Mouse (Mus musculus) thymus, postnatal 25 days (tissue): Measurements from ENCODE around the gene Pram1.

Experiments
- DNase-seq: peaks from one replicate; pipeline ENCODE4 v3.0.0; 2022

Pram1 gene

GRCm38 (mm10) chr17:33673837-33674236, 36.0 kb downstream of the Pram1 start:
- no peak for DNase-seq

GRCm38 (mm10) chr17:33675452-33675851, 37.6 kb downstream of the Pram1 start:
- no peak for DNase-seq

DNA sequence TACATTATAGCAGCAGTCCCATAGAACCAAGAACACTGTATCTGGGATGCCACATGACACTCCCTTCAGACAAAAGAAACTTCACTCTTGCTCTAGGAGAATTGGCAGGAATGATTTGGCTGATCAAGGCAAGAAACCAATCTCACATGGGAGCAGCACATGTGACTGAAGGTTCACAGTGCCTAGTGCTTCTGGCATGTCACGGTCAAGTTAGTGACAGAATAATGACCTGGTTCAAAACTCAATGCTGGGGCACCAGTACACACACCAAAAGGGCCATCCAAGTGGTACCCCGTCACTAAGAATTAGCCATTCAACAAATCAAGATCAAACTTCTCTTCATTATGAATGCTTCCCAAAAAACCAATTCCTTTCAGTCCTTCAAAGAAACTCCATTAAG, 38.2 kb downstream of the Pram1 start:
- no peak for DNase-seq

DNA sequence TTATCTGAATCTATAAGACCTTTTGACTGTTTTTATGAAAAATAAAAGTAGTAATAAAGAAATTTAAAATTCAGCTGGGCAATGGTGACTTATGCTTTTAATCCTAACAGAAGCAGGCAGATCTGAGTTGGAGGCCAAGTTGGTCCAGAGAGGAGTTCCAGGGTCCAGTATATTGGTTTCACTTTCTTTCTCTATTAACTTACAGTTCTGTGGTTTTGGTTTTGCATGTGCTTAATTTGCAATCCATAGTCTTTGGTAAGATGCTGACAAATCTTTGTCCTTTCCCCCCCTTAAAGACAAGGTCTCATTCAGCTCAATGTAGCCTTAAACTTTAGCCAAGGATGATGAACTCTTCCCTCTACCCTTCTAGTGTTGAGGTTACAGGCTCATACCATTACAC, 40.9 kb downstream of the Pram1 start:
- DNase-seq: no peak

GRCm38 (mm10) chr17:33681767-33682166, 43.9 kb downstream of the Pram1 start:
- DNase-seq: no peak

GRCm38 (mm10) chr17:33684671-33685231, 46.9 kb downstream of the Pram1 start:
- peak; percentile 74 for DNase-seq

DNA sequence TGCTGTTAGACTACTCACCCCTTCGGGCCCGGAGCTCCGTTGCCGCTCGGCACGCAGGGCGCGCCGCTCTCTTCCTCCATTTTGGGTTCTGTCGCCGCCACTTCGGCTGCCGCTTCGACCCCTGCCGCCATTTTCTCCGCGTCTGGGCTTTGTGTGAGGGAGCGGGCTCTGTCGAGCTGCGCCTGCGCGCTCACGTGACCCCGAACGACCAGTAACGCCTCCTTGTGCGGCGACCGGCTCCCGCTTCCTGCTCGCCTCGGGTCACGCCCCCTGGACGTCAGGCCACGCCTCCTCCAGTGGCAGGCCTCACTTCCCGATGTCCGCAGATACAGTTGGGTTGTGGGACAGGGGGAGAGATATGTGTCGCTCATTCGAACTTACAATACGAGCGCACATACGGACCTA, 47.4 kb downstream of the Pram1 start:
- DNase-seq: peak; percentile 99

GRCm38 (mm10) chr17:33686760-33687159, 48.9 kb downstream of the Pram1 start, which contains the start of gene Hnrnpm:
Hnrnpm (minus strand) TSS chr17:33686860.
- DNase-seq: no peak
